Mouse (Mus musculus) neural tube, embryonic 11.5 days (tissue): ENCODE data around the gene Lrrc36. TPM values are rescaled to one million over a fixed set of nuclear protein-coding genes. Genes with fewer than 3 reads are reported as not detected.
A peak's percentile ranks its signal among the peaks of the same experiment; 100 is the strongest.

Experiments used
- ATAC-seq: fragments of 200-750 bp; cut with Nextera tagmentation; 2 replicates; pipeline ENCODE4 v1.8.0; 2017; ENCODE audit warnings: moderate number of reproducible peaks, mild to moderate bottlenecking, moderate TSS enrichment, moderate library complexity; ENCODE audit not compliant: insufficient read depth, low FRiP score, low TSS enrichment
- DNase-seq: peaks from one replicate; pipeline ENCODE4 v3.0.0-alpha.2; 2015; ENCODE audit warnings: low spot score
- H3K27ac ChIP-seq: fragments of 300-500 bp; sonication (generic); 2 replicates; pipeline ENCODE4 v1.5.1; 2014; ENCODE audit warnings: low read depth, mild to moderate bottlenecking, low read length
- H3K27me3 ChIP-seq: fragments of 300-500 bp; sonication (generic); 2 replicates; pipeline ENCODE4 v1.6.1; 2014; ENCODE audit warnings: mild to moderate bottlenecking, low read length, mixed read lengths; ENCODE audit not compliant: control insufficient read depth, insufficient read depth
- H3K36me3 ChIP-seq: fragments of 300-500 bp; sonication (generic); 2 replicates; pipeline ENCODE4 v1.6.1; 2014; ENCODE audit warnings: mild to moderate bottlenecking, low read length, moderate library complexity, mixed read lengths; ENCODE audit not compliant: control insufficient read depth, insufficient read depth
- H3K4me1 ChIP-seq: fragments of 300-500 bp; sonication (generic); 2 replicates; pipeline ENCODE4 v1.6.1; 2014; ENCODE audit warnings: low read length, mixed read lengths; ENCODE audit not compliant: control insufficient read depth, insufficient read depth
- H3K4me2 ChIP-seq: fragments of 300-500 bp; sonication (generic); 2 replicates; pipeline ENCODE4 v1.6.1; 2014; ENCODE audit warnings: low read depth, mild to moderate bottlenecking, moderate library complexity
- H3K4me3 ChIP-seq: fragments of 300-500 bp; sonication (generic); 2 replicates; pipeline ENCODE4 v1.5.1; 2014; ENCODE audit warnings: low read depth, low read length
- H3K9ac ChIP-seq: fragments of 300-500 bp; sonication (generic); 2 replicates; pipeline ENCODE4 v1.6.1; 2014; ENCODE audit warnings: mild to moderate bottlenecking, low read length
- H3K9me3 ChIP-seq: fragments of 300-500 bp; sonication (generic); 2 replicates; pipeline ENCODE4 v1.6.1; 2016; ENCODE audit warnings: low read length; ENCODE audit not compliant: control insufficient read depth
- WGBS: fragments of 180-500 bp; shearing (Covaris S2); extraction: QIAGEN DNeasy Blood & Tissue Kit; methylation state at CpG from one replicate; pipeline ENCODE4 v1.1.7; 2014; 5-methylcytosine and 5-hydroxymethylcytosine counted together
- polyA plus RNA-seq: library from polyadenylated mRNA; unstranded; fragments of >200 nt; fragmentation: Nextera tagmentation; extraction: Ambion mirVana; gene quantifications from 2 replicates; pipeline ENCODE4 v1.2.1, GENCODE M21; 2014

Lrrc36 gene
- polyA plus RNA-seq, result 0.92 and 1.6 TPM in 2 replicates

- 3% methylated on average over 30 of the region's 34 CpGs for WGBS
- Histone ChIP-seq H3K27me3 (peaks cover 10% of the 10 kb centered on the region; the same call in 1 of the 2 replicates), H3K36me3 (no peaks in the 10 kb centered on the region), H3K27ac (no peak within 1 kb of the TSS), H3K9me3 (no peaks in the 10 kb centered on the region), H3K9ac (no peak within 1 kb of the TSS), H3K4me1 (no peaks in the 10 kb centered on the region), H3K4me3 (peak within 1 kb of the TSS; percentile 21), H3K4me2 (peak within 1 kb of the TSS; percentile 47)
- ATAC-seq (peak; percentile 73), DNase-seq (peak; percentile 68)
Measured at GRCm38 (mm10) chr8:105413391-105413790, at the start of gene Lrrc36, which contains the start of gene Kctd19. Gene Lrrc36, plus strand, starts transcription at chr8:105413571. Gene Kctd19, minus strand, starts transcription at chr8:105413502.

GRCm38 (mm10) chr8:105367107-105367506 is 46.3 kb upstream of the Lrrc36 start:
- Histone ChIP-seq H3K9me3 (no peaks in the 10 kb centered on the region), H3K36me3 (no peaks in the 10 kb centered on the region), H3K9ac (no peak overlapping the region), H3K27ac (no peak overlapping the region), H3K4me1 (no peaks in the 10 kb centered on the region), H3K27me3 (no peaks in the 10 kb centered on the region), H3K4me2 (no peak overlapping the region), H3K4me3 (no peak overlapping the region)
- ATAC-seq (no peak), DNase-seq (peak; percentile 38)
- 74% methylated on average over 2 of the region's 2 CpGs for WGBS

- WGBS, result 83% methylated on average over 9 of the region's 9 CpGs
- no peaks in the 10 kb centered on the region for H3K9me3 ChIP-seq
- no peak overlapping the region for H3K4me2 ChIP-seq
- no peak overlapping the region for H3K27ac ChIP-seq
- no peak for DNase-seq
- no peak overlapping the region for H3K4me3 ChIP-seq
- no peak for ATAC-seq
- H3K27me3 ChIP-seq, result no peaks in the 10 kb centered on the region
- no peak overlapping the region for H3K9ac ChIP-seq
- H3K36me3 ChIP-seq, result no peaks in the 10 kb centered on the region
- no peaks in the 10 kb centered on the region for H3K4me1 ChIP-seq
Measured at GRCm38 (mm10) chr8:105372473-105372872, 40.9 kb upstream of the Lrrc36 start.

GRCm38 (mm10) chr8:105373032-105373431 is 40.3 kb upstream of the Lrrc36 start, which contains the start of gene Plekhg4:
Gene Plekhg4, plus strand, starts transcription at chr8:105373274.
- Histone ChIP-seq H3K4me2 (peak within 1 kb of the TSS; percentile 37; the same call in 1 of the 2 replicates), H3K27ac (no peak within 1 kb of the TSS), H3K9me3 (no peaks in the 10 kb centered on the region), H3K4me3 (no peak within 1 kb of the TSS), H3K9ac (no peak within 1 kb of the TSS), H3K4me1 (no peaks in the 10 kb centered on the region), H3K36me3 (no peaks in the 10 kb centered on the region), H3K27me3 (no peaks in the 10 kb centered on the region)
- DNase-seq (no peak), ATAC-seq (no peak)
- 62% methylated on average over 2 of the region's 2 CpGs for WGBS

GRCm38 (mm10) chr8:105374513-105374966 is 38.8 kb upstream of the Lrrc36 start:
- 0 out of 2 replicates have a peak, but pooled peaks have one; percentile 45 for ATAC-seq
- WGBS, result 26% methylated on average over 32 of the region's 33 CpGs
- H3K9me3 ChIP-seq, result no peaks in the 10 kb centered on the region
- peak; percentile 56 for DNase-seq
- no peaks in the 10 kb centered on the region for H3K27me3 ChIP-seq
- H3K4me1 ChIP-seq, result no peaks in the 10 kb centered on the region
- H3K36me3 ChIP-seq, result no peaks in the 10 kb centered on the region
- no peak overlapping the region for H3K27ac ChIP-seq
- H3K4me3 ChIP-seq, result no peak overlapping the region
- 0 out of 2 replicates have a peak overlapping the region, but pooled peaks have one; percentile 28 for H3K9ac ChIP-seq
- peak overlapping the region; percentile 37 for H3K4me2 ChIP-seq

GRCm38 (mm10) chr8:105378673-105379072 is 34.7 kb upstream of the Lrrc36 start:
- H3K4me3 ChIP-seq, result no peak overlapping the region
- no peak overlapping the region for H3K27ac ChIP-seq
- H3K27me3 ChIP-seq, result no peaks in the 10 kb centered on the region
- H3K4me1 ChIP-seq, result no peaks in the 10 kb centered on the region
- no peak overlapping the region for H3K4me2 ChIP-seq
- no peak overlapping the region for H3K9ac ChIP-seq
- H3K9me3 ChIP-seq, result no peaks in the 10 kb centered on the region
- no peaks in the 10 kb centered on the region for H3K36me3 ChIP-seq
- ATAC-seq (no peak), DNase-seq (no peak)
- 84% methylated on average over 19 of the region's 19 CpGs for WGBS

- no peak overlapping the region for H3K4me2 ChIP-seq
- no peaks in the 10 kb centered on the region for H3K4me1 ChIP-seq
- no peak overlapping the region for H3K9ac ChIP-seq
- H3K27ac ChIP-seq, result no peak overlapping the region
- no peak overlapping the region for H3K4me3 ChIP-seq
- no peak for ATAC-seq
- no peak for DNase-seq
- WGBS, result 88% methylated on average over 12 of the region's 12 CpGs
- H3K27me3 ChIP-seq, result no peaks in the 10 kb centered on the region
- no peaks in the 10 kb centered on the region for H3K36me3 ChIP-seq
- no peaks in the 10 kb centered on the region for H3K9me3 ChIP-seq
Measured at GRCm38 (mm10) chr8:105380308-105380707, 33.1 kb upstream of the Lrrc36 start.

GRCm38 (mm10) chr8:105384070-105384469 is 29.3 kb upstream of the Lrrc36 start:
- 91% methylated on average over 2 of the region's 2 CpGs for WGBS
- no peak overlapping the region for H3K4me3 ChIP-seq
- ATAC-seq, result no peak
- no peak overlapping the region for H3K9ac ChIP-seq
- no peaks in the 10 kb centered on the region for H3K36me3 ChIP-seq
- H3K4me1 ChIP-seq, result no peaks in the 10 kb centered on the region
- no peak for DNase-seq
- no peaks in the 10 kb centered on the region for H3K27me3 ChIP-seq
- H3K4me2 ChIP-seq, result no peak overlapping the region
- H3K27ac ChIP-seq, result no peak overlapping the region
- H3K9me3 ChIP-seq, result no peaks in the 10 kb centered on the region

- Histone ChIP-seq H3K4me1 (no peaks in the 10 kb centered on the region), H3K27ac (no peak overlapping the region), H3K36me3 (no peaks in the 10 kb centered on the region), H3K4me3 (no peak overlapping the region), H3K9me3 (no peaks in the 10 kb centered on the region), H3K9ac (no peak overlapping the region), H3K4me2 (no peak overlapping the region), H3K27me3 (no peaks in the 10 kb centered on the region)
- DNase-seq, result no peak
- WGBS, result 76% methylated on average over 1 of the region's 1 CpGs
- ATAC-seq, result no peak
Measured at GRCm38 (mm10) chr8:105387151-105387550, 26.2 kb upstream of the Lrrc36 start.
